Mouse (Mus musculus) liver, embryonic 11.5 days (tissue): ENCODE data around the gene Msrb3. TPM values are rescaled to one million over a fixed set of nuclear protein-coding genes. Genes with fewer than 3 reads are reported as not detected.

Source experiments
- ATAC-seq: fragments of 200-750 bp; cut with Nextera tagmentation; replicated peaks from 2 replicates; pipeline ENCODE4 v1.8.0; 2017; ENCODE audit warnings: moderate number of reproducible peaks, mild to moderate bottlenecking, moderate TSS enrichment, moderate library complexity; ENCODE audit not compliant: low FRiP score
- DNase-seq: peaks from one replicate; pipeline ENCODE4 v3.0.0-alpha.2; 2017; ENCODE audit warnings: low spot score
- H3K27ac ChIP-seq: fragments of 300-500 bp; sonication (generic); 2 replicates; pipeline ENCODE4 v1.5.1; 2014; ENCODE audit warnings: mild to moderate bottlenecking, low read depth, low read length, control low read depth
- H3K27me3 ChIP-seq: fragments of 300-500 bp; sonication (generic); replicated peaks from 2 replicates; pipeline ENCODE4 v1.6.1; 2014; ENCODE audit warnings: low read length, mixed read lengths; ENCODE audit not compliant: control insufficient read depth, insufficient read depth
- H3K36me3 ChIP-seq: fragments of 300-500 bp; sonication (generic); 2 replicates; pipeline ENCODE4 v1.6.1; 2014; ENCODE audit warnings: mild to moderate bottlenecking, low read length, moderate library complexity, mixed read lengths; ENCODE audit not compliant: control insufficient read depth, insufficient read depth
- H3K4me1 ChIP-seq: fragments of 300-500 bp; sonication (generic); replicated peaks from 2 replicates; pipeline ENCODE4 v1.6.1; 2014; ENCODE audit warnings: low read length, mixed read lengths; ENCODE audit not compliant: control insufficient read depth, insufficient read depth
- H3K4me2 ChIP-seq: fragments of 300-500 bp; sonication (generic); 2 replicates; pipeline ENCODE4 v1.6.1; 2014; ENCODE audit warnings: mild to moderate bottlenecking, control low read depth, moderate library complexity
- H3K4me3 ChIP-seq: fragments of 300-500 bp; sonication (generic); 2 replicates; pipeline ENCODE4 v1.5.1; 2014; ENCODE audit warnings: low read depth, low read length, control low read depth
- H3K9ac ChIP-seq: fragments of 300-500 bp; sonication (generic); 2 replicates; pipeline ENCODE4 v1.6.1; 2014; ENCODE audit warnings: low read depth, low read length, control low read depth
- H3K9me3 ChIP-seq: fragments of 300-500 bp; sonication (generic); 2 replicates; pipeline ENCODE4 v1.6.1; 2016; ENCODE audit warnings: low read length, inconsistent platforms, mixed read lengths; ENCODE audit not compliant: control insufficient read depth
- WGBS: fragments of 180-500 bp; shearing (Covaris S2); extraction: QIAGEN DNeasy Blood & Tissue Kit; methylation state at CpG from one replicate; pipeline ENCODE4 v1.1.7; 2014; 5-methylcytosine and 5-hydroxymethylcytosine counted together
- polyA plus RNA-seq: library from polyadenylated mRNA; unstranded; fragments of >200 nt; fragmentation: Nextera tagmentation; extraction: Ambion mirVana; gene quantifications from 2 replicates; pipeline ENCODE4 v1.2.1, GENCODE M21; 2014

Gene Msrb3
- polyA plus RNA-seq, 1 experiment from 2014 or later = 2.8 TPM

GRCm38 (mm10) chr10:120926156-120926555, 27.3 kb upstream of the Msrb3 start:
- H3K4me2 ChIP-seq = no peak overlapping the region
- H3K27me3 ChIP-seq = no peaks in the 10 kb centered on the region
- H3K9ac ChIP-seq = no peak overlapping the region
- H3K36me3 ChIP-seq = peaks cover 3% of the 10 kb centered on the region; the same call in 1 of the 2 replicates
- no peaks in the 10 kb centered on the region for H3K4me1 ChIP-seq
- no peak for DNase-seq
- WGBS = 94% methylated on average over 8 of the region's 8 CpGs
- no peak overlapping the region for H3K4me3 ChIP-seq
- H3K27ac ChIP-seq = no peak overlapping the region
- ATAC-seq = no peak
- no peaks in the 10 kb centered on the region for H3K9me3 ChIP-seq

DNA sequence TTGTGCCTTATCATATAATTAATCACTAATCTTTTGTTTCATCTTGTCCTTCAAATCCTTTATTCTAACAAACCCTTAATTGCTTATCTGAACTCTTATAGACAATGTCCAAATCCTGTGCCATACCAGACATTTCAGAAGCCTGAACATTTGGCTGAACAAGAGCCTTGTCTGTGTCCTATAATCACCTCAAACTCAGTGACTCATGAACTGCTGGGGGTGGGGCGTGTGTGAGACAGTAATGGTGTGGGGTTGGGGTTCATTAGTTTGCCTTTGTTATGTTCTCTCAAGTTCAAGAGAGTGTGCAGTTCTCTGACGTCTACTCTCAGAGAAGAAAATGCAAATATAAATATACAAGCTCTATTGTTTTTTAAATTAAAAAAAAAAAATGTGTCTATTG, 22.6 kb upstream of the Msrb3 start:
- no peaks in the 10 kb centered on the region; the same call in 1 of the 2 replicates for H3K36me3 ChIP-seq
- H3K9me3 ChIP-seq = no peaks in the 10 kb centered on the region
- DNase-seq = no peak
- no peak overlapping the region for H3K9ac ChIP-seq
- ATAC-seq = no peak
- H3K27me3 ChIP-seq = no peaks in the 10 kb centered on the region
- H3K4me1 ChIP-seq = no peaks in the 10 kb centered on the region
- 85% methylated on average over 2 of the region's 2 CpGs for WGBS
- H3K4me2 ChIP-seq = no peak overlapping the region
- no peak overlapping the region for H3K27ac ChIP-seq
- no peak overlapping the region for H3K4me3 ChIP-seq

- DNase-seq = peak; percentile 27
- Histone ChIP-seq H3K36me3 (no peaks in the 10 kb centered on the region; the same call in 1 of the 2 replicates), H3K9me3 (no peaks in the 10 kb centered on the region), H3K4me2 (no peak overlapping the region), H3K9ac (no peak overlapping the region), H3K4me3 (no peak overlapping the region), H3K27me3 (no peaks in the 10 kb centered on the region), H3K4me1 (no peaks in the 10 kb centered on the region), H3K27ac (no peak overlapping the region)
- WGBS = 83% methylated on average over 11 of the region's 11 CpGs
- ATAC-seq = no peak
Observed at GRCm38 (mm10) chr10:120920604-120921003, 21.7 kb upstream of the Msrb3 start.

DNA sequence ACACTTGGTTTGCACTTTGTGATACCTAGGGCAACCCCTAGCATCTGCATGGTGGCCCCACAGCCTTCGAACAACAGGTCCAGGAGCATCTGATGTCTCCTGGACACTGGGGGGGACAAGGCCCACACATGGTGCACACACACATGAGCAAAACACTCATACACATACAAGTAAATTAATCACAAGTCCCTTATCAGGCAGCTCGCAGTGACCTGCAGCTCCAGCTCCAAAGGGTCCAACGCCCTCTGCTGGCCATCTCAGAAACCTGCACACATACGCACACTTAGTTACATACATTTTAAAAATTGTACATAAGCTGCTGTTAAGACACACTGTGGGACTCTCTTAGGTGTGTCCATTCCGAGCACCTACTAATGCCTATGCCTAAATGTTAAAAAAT, 17.3 kb upstream of the Msrb3 start:
- no peak overlapping the region for H3K4me2 ChIP-seq
- H3K36me3 ChIP-seq = no peaks in the 10 kb centered on the region
- no peaks in the 10 kb centered on the region for H3K27me3 ChIP-seq
- DNase-seq (peak; percentile 26), ATAC-seq (no peak)
- no peak overlapping the region for H3K27ac ChIP-seq
- H3K9me3 ChIP-seq = no peaks in the 10 kb centered on the region
- no peaks in the 10 kb centered on the region for H3K4me1 ChIP-seq
- no peak overlapping the region for H3K9ac ChIP-seq
- 84% methylated on average over 5 of the region's 5 CpGs for WGBS
- H3K4me3 ChIP-seq = no peak overlapping the region

- H3K36me3 ChIP-seq = no peaks in the 10 kb centered on the region
- H3K4me2 ChIP-seq = no peak overlapping the region
- DNase-seq (peak; percentile 28), ATAC-seq (no peak)
- no peaks in the 10 kb centered on the region for H3K27me3 ChIP-seq
- WGBS = 85% methylated on average over 15 of the region's 15 CpGs
- no peak overlapping the region for H3K27ac ChIP-seq
- no peak overlapping the region for H3K4me3 ChIP-seq
- H3K4me1 ChIP-seq = no peaks in the 10 kb centered on the region
- H3K9ac ChIP-seq = no peak overlapping the region
- H3K9me3 ChIP-seq = no peaks in the 10 kb centered on the region
Observed at GRCm38 (mm10) chr10:120914948-120915631, 16.2 kb upstream of the Msrb3 start.

- no peak overlapping the region for H3K27ac ChIP-seq
- H3K9me3 ChIP-seq = no peaks in the 10 kb centered on the region
- ATAC-seq (no peak), DNase-seq (peak; percentile 9)
- H3K9ac ChIP-seq = no peak overlapping the region
- no peaks in the 10 kb centered on the region for H3K4me1 ChIP-seq
- no peaks in the 10 kb centered on the region for H3K36me3 ChIP-seq
- no peak overlapping the region for H3K4me3 ChIP-seq
- 86% methylated on average over 7 of the region's 7 CpGs for WGBS
- H3K27me3 ChIP-seq = no peaks in the 10 kb centered on the region
- H3K4me2 ChIP-seq = no peak overlapping the region
Observed at GRCm38 (mm10) chr10:120914286-120914685, 15.4 kb upstream of the Msrb3 start.

DNA sequence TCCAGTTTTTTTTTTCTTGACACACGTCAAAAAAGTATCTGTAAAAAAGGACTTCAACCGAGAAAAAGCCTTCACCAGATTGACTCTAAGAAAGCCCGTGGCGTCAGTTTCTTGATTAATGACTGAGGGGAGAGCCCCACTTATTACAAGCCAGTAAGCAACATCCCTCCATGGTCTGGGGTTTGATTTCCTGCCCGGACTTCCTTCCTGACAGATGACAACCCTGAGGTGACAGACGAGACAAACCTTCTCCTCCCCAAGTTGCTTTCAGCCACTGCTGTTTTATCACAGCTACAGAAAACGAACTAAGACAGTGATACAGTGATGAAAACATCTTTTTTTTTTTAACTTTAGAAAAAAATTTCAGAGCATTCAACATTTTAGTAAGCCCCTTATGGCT, 14.9 kb upstream of the Msrb3 start:
- Histone ChIP-seq H3K4me2 (no peak overlapping the region), H3K9ac (no peak overlapping the region), H3K36me3 (no peaks in the 10 kb centered on the region), H3K27me3 (no peaks in the 10 kb centered on the region), H3K4me3 (no peak overlapping the region), H3K4me1 (no peaks in the 10 kb centered on the region), H3K27ac (no peak overlapping the region), H3K9me3 (no peaks in the 10 kb centered on the region)
- DNase-seq (peak; percentile 11), ATAC-seq (no peak)
- WGBS = 53% methylated on average over 7 of the region's 7 CpGs

GRCm38 (mm10) chr10:120911971-120912370, 13.1 kb upstream of the Msrb3 start:
- WGBS = 74% methylated on average over 4 of the region's 4 CpGs
- Histone ChIP-seq H3K9me3 (no peaks in the 10 kb centered on the region), H3K27ac (no peak overlapping the region), H3K27me3 (no peaks in the 10 kb centered on the region), H3K4me1 (no peaks in the 10 kb centered on the region), H3K4me3 (no peak overlapping the region), H3K36me3 (no peaks in the 10 kb centered on the region), H3K4me2 (no peak overlapping the region), H3K9ac (no peak overlapping the region)
- no peak for ATAC-seq
- peak; percentile 7 for DNase-seq

DNA sequence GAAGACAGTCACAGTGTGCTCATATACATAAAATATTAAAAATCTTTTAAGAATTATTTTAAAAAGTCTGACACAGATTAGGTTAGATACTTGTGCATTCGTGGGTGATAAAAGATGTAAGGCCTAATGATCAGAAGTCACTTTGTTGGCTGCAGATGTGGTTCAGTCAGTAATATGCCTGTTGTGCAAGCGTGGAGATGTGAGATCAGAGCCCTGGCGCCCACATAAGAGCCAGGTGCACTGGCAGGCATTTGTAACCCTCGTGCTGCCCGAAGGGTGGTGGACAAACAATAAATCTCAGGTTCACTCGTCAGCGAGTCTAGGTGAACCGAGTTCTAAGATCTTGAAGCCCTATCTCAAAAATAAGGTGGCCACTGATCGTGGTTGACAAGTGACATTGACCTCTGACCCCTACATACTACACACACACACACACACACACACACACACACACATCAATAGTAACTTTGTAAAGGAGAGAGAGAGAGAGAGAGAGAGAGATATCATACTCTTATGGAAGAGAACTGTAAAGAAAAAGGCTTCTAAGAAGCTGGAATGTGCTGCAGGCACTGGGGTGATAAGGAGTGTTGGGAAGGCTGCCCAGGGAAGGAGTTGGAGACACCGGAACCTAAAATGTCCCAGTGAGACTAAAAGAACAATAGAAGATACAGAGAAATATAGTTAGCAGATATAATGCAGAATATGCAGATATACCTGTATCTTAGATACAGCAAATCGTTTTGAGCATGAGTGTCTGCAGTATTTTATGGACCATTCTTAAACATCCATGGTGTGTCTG, 10.1 kb upstream of the Msrb3 start:
- no peak overlapping the region for H3K4me3 ChIP-seq
- DNase-seq (no peak), ATAC-seq (no peak)
- H3K4me2 ChIP-seq = no peak overlapping the region
- H3K4me1 ChIP-seq = no peaks in the 10 kb centered on the region
- WGBS = 74% methylated on average over 11 of the region's 11 CpGs
- no peak overlapping the region for H3K27ac ChIP-seq
- H3K9me3 ChIP-seq = no peaks in the 10 kb centered on the region
- H3K9ac ChIP-seq = no peak overlapping the region
- no peaks in the 10 kb centered on the region for H3K27me3 ChIP-seq
- H3K36me3 ChIP-seq = no peaks in the 10 kb centered on the region
